Mouse (Mus musculus) right cerebral cortex, adult 2 months (tissue): ENCODE results near the gene Shank1.

Experiments used
- DNase-seq, 2 experiments: peaks; one replicate each; pipeline ENCODE4 v3.0.0; 2021 to 2022; ENCODE audit warnings: low spot score in 2 of 2

Gene Shank1

DNA sequence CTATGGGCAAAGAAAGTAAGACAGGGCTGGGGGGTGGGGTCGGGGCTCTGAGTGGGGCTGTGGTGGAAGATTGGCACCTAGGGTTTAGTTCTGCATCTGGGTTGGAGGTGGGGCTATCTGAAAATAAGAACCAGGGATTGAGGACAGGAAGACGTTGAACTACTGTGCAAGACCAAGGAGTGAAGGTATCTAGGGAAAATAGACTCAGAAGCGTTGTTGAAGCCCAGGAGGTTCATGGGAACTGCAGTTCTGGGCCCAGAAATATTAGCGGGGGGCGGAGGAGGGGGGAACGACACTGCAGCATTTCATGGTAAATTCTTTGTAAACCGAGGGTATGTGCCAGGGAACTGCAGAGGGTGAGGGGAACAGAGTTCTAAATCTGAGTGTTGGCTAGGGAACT is 63.4 kb downstream of the Shank1 start:
- no peak for DNase-seq

GRCm38 (mm10) chr7:44373889-44374652 is 64.0 kb downstream of the Shank1 start:
- DNase-seq = peak; percentile 90 to 96

- peak in 1 of 2 experiments; percentile 22 for DNase-seq
Observed at GRCm38 (mm10) chr7:44374756-44375155, 64.7 kb downstream of the Shank1 start.

DNA sequence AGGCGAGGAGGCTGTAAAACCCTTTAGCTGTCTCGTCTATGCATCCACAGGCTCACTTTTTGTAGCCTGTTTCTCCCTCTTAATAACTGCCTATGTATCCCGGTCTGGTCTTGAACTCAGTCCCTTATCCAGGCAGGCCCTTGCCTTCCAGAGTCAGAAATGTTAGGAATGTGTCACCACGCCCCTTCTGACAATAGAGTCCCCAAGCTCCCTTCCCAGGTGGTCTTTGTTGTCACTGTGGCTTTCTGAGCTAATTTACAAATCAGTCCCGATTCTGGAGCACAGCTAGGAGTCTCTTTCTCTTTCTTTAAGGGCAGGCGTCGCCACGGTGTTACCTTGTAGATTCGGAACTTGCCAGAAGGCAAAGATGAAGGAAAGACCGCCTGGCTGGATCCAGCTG is 65.2 kb downstream of the Shank1 start:
- DNase-seq = no peak

DNA sequence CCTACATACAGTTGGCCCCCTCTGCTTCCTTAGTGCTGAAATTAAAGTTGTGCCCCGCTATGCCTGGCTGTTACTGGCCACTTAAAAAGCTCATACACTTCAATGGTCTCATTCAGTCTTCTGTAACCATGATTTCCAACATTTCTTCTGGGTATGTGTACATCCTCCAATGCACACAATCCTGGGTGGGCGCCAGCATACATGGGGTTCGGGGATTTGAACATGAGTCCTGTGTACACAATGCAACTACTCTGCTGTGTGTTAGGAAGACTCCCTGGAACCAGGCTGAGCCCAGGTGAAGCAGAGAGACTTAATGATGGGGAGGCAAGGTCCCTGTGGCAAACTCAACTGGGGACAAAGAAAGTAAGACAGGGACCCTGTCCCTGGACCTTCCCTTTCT is 65.7 kb downstream of the Shank1 start:
- no peak for DNase-seq

- no peak for DNase-seq
Observed at GRCm38 (mm10) chr7:44378290-44378689, 68.2 kb downstream of the Shank1 start.

GRCm38 (mm10) chr7:44382541-44382940 is 72.5 kb downstream of the Shank1 start:
- peak; percentile 82 to 85 for DNase-seq

GRCm38 (mm10) chr7:44383980-44384715 is 74.1 kb downstream of the Shank1 start, which contains the start of gene Syt3:
Gene Syt3, plus strand, starts transcription at chr7:44384102.
- DNase-seq = peak; percentile 82 to 88

DNA sequence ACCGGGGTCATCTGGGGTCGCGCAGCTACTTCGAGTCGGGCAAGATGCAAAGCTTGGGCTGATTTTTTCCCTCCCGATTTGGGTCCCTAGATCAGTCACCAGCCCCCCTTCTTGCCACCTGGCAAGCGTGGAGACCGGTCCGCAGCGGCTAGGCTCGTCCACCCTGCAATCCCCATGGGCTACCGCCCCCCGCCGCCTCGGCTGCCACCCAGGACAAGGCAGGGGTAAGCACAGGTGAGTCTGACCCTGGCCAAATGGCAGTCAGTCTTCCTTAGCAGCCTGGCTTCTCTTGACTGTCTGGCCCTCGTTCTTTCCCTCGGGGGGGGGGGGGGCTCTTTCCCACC is 74.6 kb downstream of the Shank1 start:
- DNase-seq = no peak

GRCm38 (mm10) chr7:44385720-44386119 is 75.7 kb downstream of the Shank1 start, which contains the start of gene 1700008O03Rik:
Gene 1700008O03Rik, minus strand, starts transcription at chr7:44385820.
- no peak for DNase-seq

DNA sequence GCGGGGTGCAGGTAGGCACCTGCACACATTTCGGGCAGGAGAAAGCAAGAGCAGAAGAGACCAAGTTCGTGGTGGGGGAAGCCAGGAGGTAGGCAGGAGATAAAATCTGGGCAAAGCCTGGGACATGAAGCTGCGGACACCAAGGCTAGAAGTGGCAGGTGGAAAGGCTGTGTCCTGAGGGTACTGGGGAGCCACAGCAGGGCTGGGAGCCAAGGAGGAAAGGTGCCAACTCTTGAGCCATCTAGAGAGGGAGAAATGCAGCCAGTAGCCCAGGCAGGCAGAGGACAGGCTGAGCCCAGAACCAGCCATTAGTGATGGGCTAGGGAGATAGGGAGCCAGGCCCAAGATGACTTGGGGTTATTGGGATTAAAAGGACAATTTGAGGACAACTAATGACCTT is 81.8 kb downstream of the Shank1 start:
- DNase-seq = no peak

- DNase-seq = no peak
Observed at GRCm38 (mm10) chr7:44392341-44392740, 82.3 kb downstream of the Shank1 start.

GRCm38 (mm10) chr7:44393284-44393683 is 83.2 kb downstream of the Shank1 start:
- DNase-seq = no peak

GRCm38 (mm10) chr7:44398570-44398969 is 88.5 kb downstream of the Shank1 start:
- DNase-seq = peak; percentile 53 to 57

GRCm38 (mm10) chr7:44401673-44402072 is 91.6 kb downstream of the Shank1 start:
- no peak for DNase-seq

DNA sequence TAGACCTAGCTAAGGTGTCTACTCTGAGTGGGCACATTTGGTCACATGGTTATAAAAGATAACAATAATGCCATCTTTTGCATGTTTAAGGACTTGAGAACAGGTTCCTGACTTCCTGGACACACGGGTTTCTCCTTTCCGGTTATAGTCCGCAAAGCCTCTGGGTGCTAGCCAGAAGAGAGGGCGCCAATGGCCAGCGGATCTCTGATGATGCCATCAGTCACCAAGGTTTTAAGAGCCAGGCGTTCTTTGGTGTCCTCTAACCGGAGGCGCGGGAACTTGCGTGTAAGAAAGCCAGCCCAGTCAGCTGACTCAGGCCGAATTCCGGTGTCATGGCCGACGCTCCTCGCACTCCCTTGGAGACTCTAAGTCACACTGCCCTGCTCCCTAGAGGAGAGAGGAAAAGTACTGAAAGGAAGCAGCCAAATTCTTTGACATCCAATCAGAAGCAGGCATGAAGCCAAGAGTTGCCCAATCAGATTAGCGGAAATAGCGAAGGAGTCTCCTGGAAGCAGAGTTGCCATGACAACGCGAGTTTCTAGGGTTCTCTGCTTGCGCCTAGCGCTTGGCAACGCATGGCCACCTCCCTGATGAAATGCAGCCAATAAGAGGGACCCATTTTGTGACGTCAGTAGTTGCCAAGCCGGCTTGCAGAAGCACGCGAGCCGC is 95.4 kb downstream of the Shank1 start:
- peak; percentile 96 for DNase-seq

DNA sequence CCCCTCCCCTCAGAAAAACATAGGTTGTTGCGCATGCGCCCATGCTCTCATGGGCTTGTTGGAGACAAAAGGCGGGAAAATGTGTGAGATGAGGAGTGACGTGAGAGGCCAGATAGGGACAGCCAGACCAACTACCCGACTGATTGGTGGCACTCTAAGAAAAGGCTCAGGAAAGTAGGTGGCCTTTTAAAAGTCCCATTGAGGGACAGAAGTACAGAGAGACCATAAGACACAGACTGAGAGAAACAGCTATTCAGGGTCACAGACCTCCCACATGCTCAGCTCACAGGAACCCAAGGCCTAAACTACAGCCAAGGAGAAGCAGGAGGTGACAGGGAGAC is 95.9 kb downstream of the Shank1 start:
- DNase-seq = no peak
